Mouse (Mus musculus) spleen, adult 12 weeks (tissue): ENCODE data around the gene Gm48551.

Source experiments
- DNase-seq: peaks from one replicate; pipeline ENCODE4 v3.0.0; 2022; ENCODE audit warnings: low spot score

Gene Gm48551

GRCm38 (mm10) chr10:81418216-81419070 lies 34.2 kb downstream of the Gm48551 start:
- no peak for DNase-seq

GRCm38 (mm10) chr10:81419111-81419928 lies 35.1 kb downstream of the Gm48551 start:
- no peak for DNase-seq

- DNase-seq = no peak
Observed at GRCm38 (mm10) chr10:81420191-81420767, 36.0 kb downstream of the Gm48551 start.

- DNase-seq = no peak
Observed at GRCm38 (mm10) chr10:81421041-81421796, 37.0 kb downstream of the Gm48551 start.

- DNase-seq = no peak
Observed at GRCm38 (mm10) chr10:81421797-81422100, 37.5 kb downstream of the Gm48551 start.

- DNase-seq = no peak
Observed at GRCm38 (mm10) chr10:81422191-81422590, 37.9 kb downstream of the Gm48551 start.

- no peak for DNase-seq
Observed at GRCm38 (mm10) chr10:81422661-81423217, 38.5 kb downstream of the Gm48551 start.

GRCm38 (mm10) chr10:81423476-81424245 lies 39.4 kb downstream of the Gm48551 start:
- DNase-seq = no peak

GRCm38 (mm10) chr10:81424246-81425051 lies 40.2 kb downstream of the Gm48551 start:
- DNase-seq = no peak

- no peak for DNase-seq
Observed at GRCm38 (mm10) chr10:81425236-81425850, 41.1 kb downstream of the Gm48551 start.

- DNase-seq = no peak
Observed at GRCm38 (mm10) chr10:81426081-81426671, 41.9 kb downstream of the Gm48551 start.

- no peak for DNase-seq
Observed at GRCm38 (mm10) chr10:81426897-81427296, 42.6 kb downstream of the Gm48551 start.

GRCm38 (mm10) chr10:81427327-81427726 lies 43.1 kb downstream of the Gm48551 start:
- no peak for DNase-seq

GRCm38 (mm10) chr10:81427804-81428506 lies 43.7 kb downstream of the Gm48551 start:
- no peak for DNase-seq

- no peak for DNase-seq
Observed at GRCm38 (mm10) chr10:81428507-81428870, 44.2 kb downstream of the Gm48551 start.

GRCm38 (mm10) chr10:81429092-81429491 lies 44.8 kb downstream of the Gm48551 start:
- DNase-seq = no peak

- DNase-seq = peak; percentile 77
Observed at GRCm38 (mm10) chr10:81429605-81430061, 45.4 kb downstream of the Gm48551 start.

- peak; percentile 67 for DNase-seq
Observed at GRCm38 (mm10) chr10:81430141-81430830, 46.0 kb downstream of the Gm48551 start.
